Mouse (Mus musculus) macrophage (primary cell): Measurements from ENCODE around the gene Ipo4. TPM values are rescaled to one million over a fixed set of nuclear protein-coding genes. Genes with fewer than 3 reads are reported as not detected.

Experiments used
- H3K27ac ChIP-seq: fragments of 350-480 bp; formaldehyde crosslinking; 2 replicates; pipeline ENCODE4 v1.9.0; 2021
- H3K36me3 ChIP-seq: fragments of 350-480 bp; formaldehyde crosslinking; 2 replicates; pipeline ENCODE4 v1.9.0; 2021; ENCODE audit errors: inconsistent target
- H3K4me3 ChIP-seq: fragments of 350-480 bp; formaldehyde crosslinking; 2 replicates; pipeline ENCODE4 v1.9.0; 2021; ENCODE audit errors: inconsistent target
- H3K79me2 ChIP-seq: fragments of 350-480 bp; formaldehyde crosslinking; 2 replicates; pipeline ENCODE4 v1.9.0; 2021; ENCODE audit errors: inconsistent target
- WGBS: methylation state at CpG from one replicate; pipeline ENCODE4 v1.1.7; 2026; ENCODE audit warnings: inconsistent platforms; ENCODE audit not compliant: missing documents; 5-methylcytosine and 5-hydroxymethylcytosine counted together
- polyA plus RNA-seq: library from polyadenylated mRNA; stranded (reverse); fragments of 250-400 nt; gene quantifications from 3 replicates; pipeline ENCODE4 v1.2.4, GENCODE M21; 2018; ENCODE audit warnings: inconsistent platforms
- total RNA-seq, 78 experiments: library from RNA; depleted of rRNA; stranded (reverse); fragments of 250-400 nt; gene quantifications; 1 replicate in 9 of 78; 2 replicates in 24 of 78; 3 replicates in 43 of 78; 4 replicates in 2 of 78; pipeline ENCODE4 v1.2.4; 2018; ENCODE audit warnings: inconsistent platforms in 56 of 78

Gene Ipo4
- total RNA-seq (2018; cell fraction: chromatin; rRNA removed): 100 to 1,000 TPM in 1 of 26 experiments, 10 to 100 TPM in 25; 19.4 to 119 (median 42.0) TPM
- 10 to 100 TPM; 14.1 to 43.2 (median 27.0) TPM for total RNA-seq (2018; cell fraction: cytosol; rRNA removed)
- 10 to 100 TPM; 11.4 to 76.8 (median 27.9) TPM for total RNA-seq (2018; cell fraction: nucleus; rRNA removed)
- 18.4 to 47.7 TPM (median 21.3 TPM) in 3 replicates for polyA plus RNA-seq

GRCm38 (mm10) chr14:55635523-55636007 lies at the start of gene Ipo4:
Ipo4 (minus strand) TSS chr14:55635957.
- Histone ChIP-seq H3K36me3 (peaks cover 60% of the 10 kb centered on the region), H3K4me3 (peak within 1 kb of the TSS; percentile 65), H3K79me2 (peaks cover 9% of the 10 kb centered on the region; the same call in 1 of the 2 replicates), H3K27ac (peak within 1 kb of the TSS; percentile 17)
- 3% methylated on average over 26 of the region's 33 CpGs for WGBS

- peak overlapping the region; percentile 55 for H3K27ac ChIP-seq
- H3K79me2 ChIP-seq: peaks cover 13% of the 10 kb centered on the region; the same call in 1 of the 2 replicates
- 3% methylated on average over 3 of the region's 3 CpGs for WGBS
- peaks cover 16% of the 10 kb centered on the region for H3K36me3 ChIP-seq
- H3K4me3 ChIP-seq: peak overlapping the region; percentile 67
These were observed 46.3 kb upstream of the Ipo4 start for GRCm38 (mm10) chr14:55682118-55682493.

GRCm38 (mm10) chr14:55681160-55682117 lies 45.7 kb upstream of the Ipo4 start, which contains the start of gene Tinf2:
Tinf2 (minus strand) TSS chr14:55681820.
- peaks cover 17% of the 10 kb centered on the region for H3K36me3 ChIP-seq
- peaks cover 13% of the 10 kb centered on the region; the same call in 1 of the 2 replicates for H3K79me2 ChIP-seq
- under 1% methylated on average over 64 of the region's 66 CpGs for WGBS
- peak within 1 kb of the TSS; percentile 67 for H3K4me3 ChIP-seq
- H3K27ac ChIP-seq: peak within 1 kb of the TSS; percentile 55

- Histone ChIP-seq H3K36me3 (peaks cover 29% of the 10 kb centered on the region), H3K4me3 (no peak overlapping the region), H3K27ac (no peak overlapping the region), H3K79me2 (peaks cover 31% of the 10 kb centered on the region)
- 56% methylated on average over 4 of the region's 4 CpGs for WGBS
These were observed 41.9 kb upstream of the Ipo4 start for GRCm38 (mm10) chr14:55677615-55678014.

GRCm38 (mm10) chr14:55672741-55673060 lies 36.9 kb upstream of the Ipo4 start:
- Histone ChIP-seq H3K4me3 (peak overlapping the region; percentile 98), H3K27ac (no peak overlapping the region), H3K79me2 (peaks cover 63% of the 10 kb centered on the region), H3K36me3 (peaks cover 12% of the 10 kb centered on the region; the same call in 1 of the 2 replicates)
- WGBS: 63% methylated on average over 7 of the region's 7 CpGs

- Histone ChIP-seq H3K27ac (peak within 1 kb of the TSS; percentile 97), H3K36me3 (peaks cover 12% of the 10 kb centered on the region; the same call in 1 of the 2 replicates), H3K4me3 (peak within 1 kb of the TSS; percentile 98), H3K79me2 (peaks cover 69% of the 10 kb centered on the region)
- 1% methylated on average over 38 of the region's 38 CpGs for WGBS
These were observed 36.3 kb upstream of the Ipo4 start, which contains the start of the genes Gmpr2 and Nedd8 for GRCm38 (mm10) chr14:55671833-55672740. Gmpr2 (plus strand) TSS chr14:55671941. Nedd8 (minus strand) TSS chr14:55672124.

- peak overlapping the region; percentile 98 for H3K4me3 ChIP-seq
- peaks cover 12% of the 10 kb centered on the region; the same call in 1 of the 2 replicates for H3K36me3 ChIP-seq
- H3K27ac ChIP-seq: peak overlapping the region; percentile 97
- WGBS: 1% methylated on average over 12 of the region's 12 CpGs
- peaks cover 75% of the 10 kb centered on the region for H3K79me2 ChIP-seq
These were observed 35.7 kb upstream of the Ipo4 start for GRCm38 (mm10) chr14:55671486-55671832.

GRCm38 (mm10) chr14:55660636-55661035 lies 24.9 kb upstream of the Ipo4 start:
- peaks cover 13% of the 10 kb centered on the region for H3K79me2 ChIP-seq
- peak overlapping the region; percentile 69 for H3K4me3 ChIP-seq
- peaks cover 29% of the 10 kb centered on the region for H3K36me3 ChIP-seq
- WGBS: 71% methylated on average over 2 of the region's 2 CpGs
- H3K27ac ChIP-seq: peak overlapping the region; percentile 54; the same call in 1 of the 2 replicates

- H3K36me3 ChIP-seq: peaks cover 29% of the 10 kb centered on the region
- 1% methylated on average over 39 of the region's 39 CpGs for WGBS
- peak within 1 kb of the TSS; percentile 69 for H3K4me3 ChIP-seq
- H3K79me2 ChIP-seq: peaks cover 7% of the 10 kb centered on the region; the same call in 1 of the 2 replicates
- H3K27ac ChIP-seq: peak within 1 kb of the TSS; percentile 54
These were observed 24.3 kb upstream of the Ipo4 start, which contains the start of gene Mdp1 for GRCm38 (mm10) chr14:55659960-55660573. Mdp1 (minus strand) TSS chr14:55660508.

GRCm38 (mm10) chr14:55658011-55658410 lies 22.3 kb upstream of the Ipo4 start:
- WGBS: 96% methylated on average over 5 of the region's 5 CpGs

GRCm38 (mm10) chr14:55656935-55657334 lies 21.2 kb upstream of the Ipo4 start:
- WGBS: 85% methylated on average over 3 of the region's 3 CpGs
- H3K4me3 ChIP-seq: no peak overlapping the region
- H3K27ac ChIP-seq: no peak overlapping the region
- no peaks in the 10 kb centered on the region for H3K79me2 ChIP-seq
- H3K36me3 ChIP-seq: 0 out of 2 replicates have a peak, but pooled peaks cover 12% of the 10 kb centered on the region

More at GRCm38 (mm10) chr14:55658011-55658410, 22.3 kb upstream of the Ipo4 start:
- Histone ChIP-seq H3K79me2 (no peaks in the 10 kb centered on the region), H3K27ac (no peak overlapping the region), H3K36me3 (peaks cover 20% of the 10 kb centered on the region), H3K4me3 (no peak overlapping the region)

- peaks cover 1% of the 10 kb centered on the region; the same call in 1 of the 2 replicates for H3K79me2 ChIP-seq
- 92% methylated on average over 7 of the region's 7 CpGs for WGBS
- no peaks in the 10 kb centered on the region for H3K36me3 ChIP-seq
These were observed 15.8 kb upstream of the Ipo4 start for GRCm38 (mm10) chr14:55651528-55651927.

GRCm38 (mm10) chr14:55649884-55650283 lies 14.1 kb upstream of the Ipo4 start, which contains the start of gene Tssk4:
Tssk4 (plus strand) TSS chr14:55650184.
- H3K27ac ChIP-seq: no peak within 1 kb of the TSS
- H3K79me2 ChIP-seq: peaks cover 18% of the 10 kb centered on the region
- H3K4me3 ChIP-seq: no peak within 1 kb of the TSS
- 95% methylated on average over 2 of the region's 2 CpGs for WGBS
- no peaks in the 10 kb centered on the region for H3K36me3 ChIP-seq

More at GRCm38 (mm10) chr14:55651528-55651927, 15.8 kb upstream of the Ipo4 start:
- Histone ChIP-seq H3K4me3 (no peak overlapping the region), H3K27ac (no peak overlapping the region)
